Mouse (Mus musculus) G1E (cell line): ENCODE measurements around the gene Fam126a.

Experiments used
- CTCF ChIP-seq: IDR thresholded peaks from 2 replicates; pipeline ENCODE4 v1.5.1; 2012; ENCODE audit warnings: low read depth, low read length, inconsistent platforms, mixed read lengths
- POLR2AphosphoS5 ChIP-seq: IDR thresholded peaks from 2 replicates; pipeline ENCODE4 v1.6.1; 2012; ENCODE audit warnings: low read depth, low read length, inconsistent platforms; ENCODE audit not compliant: insufficient replicate concordance

- TF ChIP-seq CTCF, result no peak
- no peak for TF ChIP-seq POLR2AphosphoS5
Measured at GRCm38 (mm10) chr5:23887111-23887510, 143.4 kb downstream of the Fam126a start.
